Mouse (Mus musculus) frontal cortex, postnatal 36 days (tissue): Measurements from ENCODE around the gene Pdp2.
A peak's percentile ranks its signal among the peaks of the same experiment; 100 is the strongest.
"Not testable (repeated sequence)": the region's sequence is repeated elsewhere in the genome, so short reads cannot be mapped to it uniquely, and the experiment has no call there.

Experiments used
- DNase-seq, 2 experiments: peaks; one replicate each; pipeline ENCODE4 v3.0.0; 2022; ENCODE audit warnings: low spot score in 2 of 2

Pdp2 gene

DNA sequence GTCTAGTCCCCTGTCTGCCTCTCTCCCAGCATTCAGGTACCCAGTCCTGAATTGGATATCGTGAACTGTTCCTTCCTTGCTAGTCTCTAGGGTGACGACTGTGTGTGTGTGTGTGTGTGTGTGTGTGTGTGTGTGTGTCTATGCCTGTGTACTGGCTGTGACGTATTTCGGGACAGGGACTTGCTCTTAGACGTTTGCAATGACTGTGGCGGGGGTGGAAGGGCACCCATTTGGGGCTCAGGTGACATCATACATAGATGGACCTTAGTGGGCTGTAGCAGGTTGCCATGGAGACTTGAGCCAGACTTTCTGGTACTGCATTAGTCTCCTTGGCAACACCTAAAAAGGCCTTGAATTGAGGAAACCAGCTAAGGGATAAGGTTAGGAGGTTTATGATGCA lies 41.2 kb downstream of the Pdp2 start:
- peak; percentile 32 to 33 for DNase-seq

DNA sequence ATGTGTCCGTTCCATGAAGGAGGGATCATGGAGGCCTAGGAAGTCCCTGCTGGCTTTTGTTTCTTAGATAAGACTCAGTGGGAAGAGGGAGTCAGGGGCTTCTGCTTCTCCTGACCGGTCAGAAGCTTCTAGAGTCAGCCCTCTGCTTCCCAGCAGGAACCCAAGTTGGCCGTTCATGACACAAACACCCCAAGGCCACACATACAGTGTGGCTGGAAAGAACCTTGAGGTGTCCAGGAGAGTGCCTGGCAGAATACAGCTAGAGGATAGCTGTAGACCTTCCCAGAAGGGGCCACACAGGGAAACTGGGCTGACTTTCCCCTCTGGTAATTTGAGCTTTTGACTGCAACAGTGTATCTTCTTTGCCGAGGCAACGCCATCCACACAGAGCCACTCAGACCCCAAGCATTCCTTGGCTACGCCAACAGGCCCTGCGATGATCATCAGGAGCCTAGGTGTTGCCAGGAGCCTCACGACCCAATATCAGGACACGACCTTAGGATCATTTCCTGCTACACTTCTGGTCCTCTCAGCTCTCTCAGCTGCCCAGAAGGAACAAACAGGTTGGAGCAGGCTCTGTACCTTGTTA lies 42.0 kb downstream of the Pdp2 start:
- no peak for DNase-seq

DNA sequence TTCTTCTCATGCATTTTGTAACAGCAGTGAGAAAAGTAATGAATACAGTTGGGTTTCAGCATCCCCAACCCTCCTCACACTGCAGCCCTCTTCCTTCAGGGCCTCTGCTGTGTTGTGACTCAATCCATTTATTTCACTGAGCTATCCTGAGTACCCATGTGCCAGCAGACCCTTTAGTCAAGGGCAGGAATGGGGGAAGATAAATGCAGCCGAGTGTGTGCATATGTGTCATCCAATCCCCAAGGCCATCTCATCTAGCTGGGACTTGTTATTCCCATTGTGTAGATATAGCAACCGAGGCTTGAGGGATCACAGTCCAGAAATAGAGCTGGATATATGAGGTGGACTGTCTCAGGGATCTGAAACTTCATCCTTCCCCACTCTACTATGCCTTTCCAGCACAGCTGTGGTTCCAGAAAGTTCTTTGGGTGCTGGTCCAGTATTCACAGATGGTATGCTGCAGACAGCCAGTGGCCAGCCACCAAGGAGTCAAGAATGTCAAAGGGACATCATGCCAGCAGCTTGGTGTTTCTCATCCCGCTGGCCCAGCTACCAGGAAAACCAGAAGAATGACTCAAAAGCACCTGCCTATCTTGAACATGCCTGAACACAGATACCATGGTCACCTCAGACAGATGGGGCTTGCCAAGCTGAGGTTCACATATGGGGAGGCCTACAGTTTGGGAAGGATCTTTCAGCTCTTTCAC lies 43.9 kb downstream of the Pdp2 start:
- DNase-seq = no peak

DNA sequence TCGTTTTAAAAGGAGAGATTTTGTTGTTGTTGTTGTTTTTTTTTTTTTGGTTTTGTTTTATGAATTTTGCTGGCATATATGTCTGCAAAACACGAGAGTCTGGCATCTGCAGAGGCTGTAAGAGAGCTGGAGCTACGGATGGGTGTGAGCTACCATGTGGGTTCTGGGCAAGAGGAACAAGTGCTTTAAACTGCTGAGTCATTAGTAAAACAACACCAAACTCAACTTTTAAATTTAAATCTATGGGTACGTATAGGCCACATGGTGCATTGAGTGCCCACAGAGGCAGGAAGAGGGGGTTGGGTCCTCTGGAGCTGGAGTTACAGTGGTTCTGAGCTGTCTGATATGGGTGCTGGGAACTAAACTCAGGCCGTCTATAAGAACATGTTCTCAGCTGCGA lies 46.8 kb downstream of the Pdp2 start:
- DNase-seq = no peak

DNA sequence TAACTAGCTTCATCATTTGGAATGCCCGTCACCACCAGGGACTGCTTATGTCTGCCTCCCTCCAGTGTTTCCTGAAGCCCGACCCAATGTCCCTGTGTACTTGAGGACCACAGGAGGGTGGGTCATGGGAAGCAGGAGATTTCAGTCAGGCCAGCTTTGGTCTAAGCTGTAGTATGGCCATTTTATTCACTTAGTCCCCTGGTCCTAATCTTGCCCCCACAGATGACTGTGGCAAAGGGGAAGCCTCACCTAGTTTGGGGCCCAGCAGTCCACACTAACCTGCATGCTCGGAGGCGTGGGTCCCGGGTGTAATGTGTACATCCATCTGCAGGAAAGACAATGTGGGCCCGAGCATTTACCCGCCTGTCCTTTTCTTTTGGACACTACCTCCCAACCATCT lies 49.0 kb downstream of the Pdp2 start:
- DNase-seq = no peak

DNA sequence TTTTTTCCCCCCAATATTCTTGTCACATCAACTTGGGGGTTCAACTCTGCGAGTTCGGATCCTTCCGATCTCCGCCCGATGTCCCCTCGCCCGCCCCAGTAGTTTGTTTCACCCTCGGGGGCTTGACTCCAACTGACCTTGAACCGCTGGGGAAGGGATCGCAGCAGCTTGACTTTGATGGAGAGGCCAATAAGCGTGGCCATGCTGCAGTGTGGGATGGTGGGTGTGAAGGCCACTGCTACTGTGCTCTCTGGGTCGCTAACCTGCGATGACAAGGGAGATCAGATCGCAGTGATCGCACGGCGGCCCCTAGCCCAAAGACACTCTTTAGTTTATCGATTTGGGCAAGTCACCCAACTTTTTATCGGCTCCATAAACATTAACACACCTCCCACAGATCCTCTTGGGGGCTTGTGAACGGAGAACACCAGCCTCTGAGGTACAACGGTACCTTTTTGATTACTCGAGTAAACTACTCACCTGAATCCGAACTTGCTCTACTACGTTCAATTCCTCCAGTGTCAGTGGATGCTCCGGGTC lies 49.6 kb downstream of the Pdp2 start:
- no peak for DNase-seq

DNA sequence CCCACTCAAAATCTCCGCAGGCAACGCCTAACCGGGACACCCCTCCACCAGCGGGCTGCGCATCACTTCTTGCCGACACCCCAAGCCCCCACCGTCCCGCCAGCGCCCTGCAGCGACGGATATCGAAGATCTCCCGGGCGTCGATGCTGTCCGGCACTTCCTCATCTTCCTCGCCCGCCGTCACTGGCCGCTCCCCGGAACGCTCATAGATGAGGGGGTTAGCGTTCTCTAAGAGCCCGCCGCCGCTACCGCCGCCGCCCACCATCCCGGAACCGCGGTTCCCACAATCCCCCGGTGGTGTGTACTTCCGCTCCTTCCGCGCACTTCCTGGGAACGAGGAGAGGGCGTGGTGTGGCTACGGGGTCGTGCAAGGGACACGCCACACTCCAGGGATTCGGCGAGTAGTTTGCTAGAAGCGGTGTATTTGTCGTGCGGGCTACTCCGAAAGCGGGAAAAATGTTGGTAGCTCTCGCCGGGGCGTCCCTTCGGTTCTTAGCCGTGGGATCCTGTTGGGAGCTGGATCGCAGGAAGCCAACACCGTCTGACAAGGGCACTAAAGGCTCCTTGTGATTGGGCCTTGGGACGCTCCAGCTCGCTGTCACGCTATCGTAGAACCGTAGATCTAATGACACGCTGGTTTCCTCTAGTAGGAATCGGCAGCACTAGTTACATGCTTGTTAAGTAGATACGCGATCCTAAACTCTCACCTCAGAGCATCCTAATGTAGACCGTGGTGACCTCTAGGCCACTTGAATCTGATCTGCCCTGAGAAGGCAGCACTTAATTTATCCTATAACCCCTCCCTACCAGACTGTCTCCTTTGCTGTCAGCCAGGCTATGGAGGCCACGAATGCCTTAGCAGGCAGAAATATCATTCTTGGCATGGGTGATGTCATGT lies 50.4 kb downstream of the Pdp2 start, which contains the start of gene Ciao2b:
Ciao2b (minus strand) TSS at position 540 of the 898 bp plus-strand sequence.
- DNase-seq = peak; percentile 91 to 93

DNA sequence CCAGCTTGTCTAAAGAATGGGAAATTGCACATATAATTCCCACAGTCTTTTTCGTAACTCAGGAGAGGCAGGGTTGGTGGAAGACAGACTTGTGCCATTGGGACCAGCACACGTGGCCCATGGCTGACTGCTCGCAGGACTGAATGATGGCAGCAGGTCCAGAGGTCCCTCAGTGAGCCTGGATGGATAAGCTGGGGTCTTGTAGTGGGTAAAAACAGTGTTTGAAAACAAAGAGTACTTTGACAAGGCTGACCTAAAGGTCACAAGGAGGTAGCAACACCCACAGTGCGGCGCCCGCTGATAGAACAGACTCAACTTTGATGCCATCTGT lies 51.0 kb downstream of the Pdp2 start:
- DNase-seq = no peak

DNA sequence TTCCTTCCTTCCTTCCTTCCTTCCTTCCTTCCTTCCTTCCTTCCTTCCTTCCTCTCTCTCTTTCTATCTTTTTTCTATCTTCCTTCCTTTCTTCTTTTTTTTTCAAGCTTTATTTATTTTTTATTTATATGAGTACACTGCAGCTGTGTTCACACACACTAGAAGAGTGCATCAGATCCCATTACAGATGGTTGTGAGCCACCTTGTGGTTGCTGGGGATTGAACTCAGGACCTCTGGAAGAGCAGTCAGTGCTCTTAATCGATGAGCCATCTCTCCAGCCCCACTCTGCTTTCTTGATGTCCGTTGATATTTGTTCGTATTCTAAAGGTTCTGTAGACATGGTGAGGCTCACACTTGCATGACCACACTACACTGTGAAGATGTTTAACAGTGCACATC lies 52.9 kb downstream of the Pdp2 start:
- DNase-seq = not testable (repeated sequence)
